Mouse (Mus musculus): ENCODE data around the gene Ski.

DNA sequence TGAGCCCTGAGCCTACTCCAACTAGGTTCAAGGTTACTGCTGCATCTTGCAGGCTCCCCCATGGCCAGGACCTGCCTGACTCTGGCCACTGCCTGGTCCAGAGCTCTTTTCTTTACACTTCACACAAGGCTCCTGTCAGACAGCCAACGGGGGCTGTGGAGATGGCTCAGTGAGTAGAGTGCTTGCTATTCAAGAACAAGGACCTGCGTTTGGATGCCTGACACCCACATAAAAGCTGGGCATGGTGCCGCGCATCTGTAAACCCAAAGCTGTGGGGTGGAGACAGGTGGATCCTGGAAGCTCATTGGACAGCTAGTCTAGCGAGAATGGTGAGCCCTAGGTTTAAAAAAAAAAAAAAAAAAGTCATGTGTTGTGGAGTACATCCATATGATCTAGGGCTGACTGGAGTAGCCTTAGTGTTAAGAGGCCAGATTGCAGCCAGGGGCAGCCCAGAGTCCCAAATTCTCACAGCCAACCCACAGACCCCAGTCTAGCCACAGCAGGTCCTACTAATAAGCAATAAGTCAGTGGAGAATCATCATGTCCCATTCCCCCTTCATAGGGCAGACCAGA is 50.3 kb downstream of the Ski start:
- TF ChIP-seq CTCF (IDR thresholded peaks at IDR 0.05; ENCODE audit: borderline replicate concordance, extremely low read depth, insufficient read depth, insufficient read length) (no peak), POLR2A (IDR thresholded peaks at IDR 0.05; ENCODE audit: borderline replicate concordance, extremely low read depth, insufficient read depth, insufficient read length, poor library complexity, severe bottlenecking) (no peak)
